Mouse (Mus musculus): ENCODE measurements at regions not wholly inside any gene's neighbourhood (a gene's known extent, or its start where the extent isn't known, plus 50 kb on each side); places are given as distances from the start of the nearest gene placed in this dataset.
A peak's percentile ranks its signal among the peaks of the same experiment; 100 is the strongest.
"Not testable (repeated sequence)": the region's sequence is repeated elsewhere in the genome, so short reads cannot be mapped to it uniquely, and the experiment has no call there.

DNA sequence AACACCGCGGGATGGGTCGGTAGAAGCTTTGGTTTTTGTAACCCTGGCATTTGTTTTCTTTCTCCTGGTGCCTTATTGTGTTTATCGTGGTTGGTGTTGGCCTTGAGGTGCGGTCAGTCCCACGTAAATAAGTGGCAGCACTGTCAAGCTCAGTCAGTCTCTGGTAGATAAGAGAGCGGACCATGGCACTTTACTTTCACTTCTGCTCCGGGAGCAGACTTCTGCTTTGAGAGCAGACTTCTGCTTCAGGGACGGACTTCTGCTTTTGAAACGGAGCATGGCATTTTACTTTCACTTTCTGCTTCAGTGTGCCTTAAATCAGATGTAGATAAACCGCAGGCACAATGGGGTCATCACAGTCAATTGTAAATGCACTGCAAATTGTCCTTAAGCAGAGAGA is 54.3 kb upstream of the Ccdc66 start:
- not testable (repeated sequence) for H3K36me3 ChIP-seq (ENCODE audit: control insufficient read depth, insufficient read depth, low read length); H3K27me3 ChIP-seq (ENCODE audit: control insufficient read depth, insufficient read depth, low read length); H3K4me1 ChIP-seq (replicated peaks; ENCODE audit: control insufficient read depth, insufficient read depth, low read length)
- peak overlapping the region; percentile 71 for H3K27ac ChIP-seq (ENCODE audit: control insufficient read depth, insufficient read depth, low read length)
- DNase-seq, result peak; percentile 21
- 31% methylated on average over 11 of the region's 11 CpGs for WGBS
- peak overlapping the region; percentile 42 for H3K4me3 ChIP-seq (ENCODE audit: control insufficient read depth, insufficient read depth, low read length)

GRCm38 (mm10) chr14:27561974-27562373 is 53.7 kb upstream of the Ccdc66 start:
- H3K27me3 ChIP-seq (ENCODE audit: control insufficient read depth, insufficient read depth, low read length); DNase-seq; H3K4me1 ChIP-seq (replicated peaks; ENCODE audit: control insufficient read depth, insufficient read depth, low read length); H3K36me3 ChIP-seq (ENCODE audit: control insufficient read depth, insufficient read depth, low read length): not testable (repeated sequence)
- H3K4me3 ChIP-seq (ENCODE audit: control insufficient read depth, insufficient read depth, low read length), result peak overlapping the region; percentile 42
- H3K27ac ChIP-seq (ENCODE audit: control insufficient read depth, insufficient read depth, low read length), result peak overlapping the region; percentile 71
- WGBS, result 90% methylated on average over 9 of the region's 9 CpGs

GRCm38 (mm10) chr14:27560434-27560833 is 52.2 kb upstream of the Ccdc66 start:
- H3K27ac ChIP-seq (ENCODE audit: control insufficient read depth, insufficient read depth, low read length), result no peak overlapping the region
- H3K27me3 ChIP-seq (ENCODE audit: control insufficient read depth, insufficient read depth, low read length), result no peaks in the 10 kb centered on the region
- no peaks in the 10 kb centered on the region for H3K36me3 ChIP-seq (ENCODE audit: control insufficient read depth, insufficient read depth, low read length)
- TF ChIP-seq POLR2A (IDR thresholded peaks at IDR 0.05; ENCODE audit: control insufficient read depth, extremely low read depth, insufficient read depth, low read length, poor library complexity) (no peak), CTCF (IDR thresholded peaks at IDR 0.05; ENCODE audit: borderline replicate concordance, control insufficient read depth, extremely low read depth, insufficient read depth, low read length, poor library complexity) (peak; percentile 29; the same call in 1 of the 2 replicates)
- no peak overlapping the region for H3K4me3 ChIP-seq (ENCODE audit: control insufficient read depth, insufficient read depth, low read length)
- DNase-seq, result peak; percentile 69
- WGBS, result 71% methylated on average over 4 of the region's 4 CpGs
- H3K4me1 ChIP-seq (replicated peaks; ENCODE audit: control insufficient read depth, insufficient read depth, low read length), result peaks cover 4% of the 10 kb centered on the region

DNA sequence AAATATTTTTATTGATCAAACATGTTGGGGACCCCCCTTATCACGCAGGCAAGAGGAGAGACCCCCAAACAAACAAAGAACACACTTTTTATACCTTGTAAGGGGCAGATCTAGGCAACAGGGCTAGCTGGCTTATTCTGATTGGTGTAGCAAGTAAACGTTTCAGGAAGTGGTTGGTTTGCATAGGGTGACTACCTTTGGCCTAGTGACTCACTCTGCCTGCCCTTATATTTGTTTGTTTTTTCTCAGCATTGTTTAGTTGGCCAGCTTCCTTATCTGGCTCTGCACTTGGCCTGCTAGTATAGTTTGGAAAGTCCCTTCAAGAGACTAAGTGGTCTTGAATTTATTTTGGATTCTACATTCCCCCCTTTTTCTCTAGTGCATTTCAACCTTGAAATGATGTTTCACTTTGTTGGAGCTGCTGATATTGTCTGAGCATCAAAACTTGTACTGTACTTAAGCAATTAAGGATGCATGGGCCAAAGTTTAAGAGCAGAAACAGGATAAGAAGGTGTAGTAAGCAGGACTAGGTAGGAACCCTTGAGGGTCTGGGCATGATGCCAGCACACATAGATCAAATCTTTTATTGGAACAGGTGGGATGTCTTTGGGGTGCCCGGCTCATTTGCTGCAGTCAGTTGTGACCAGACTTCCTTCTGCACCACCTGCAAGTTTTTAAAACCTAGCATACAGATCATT is 50.7 kb upstream of the Ccdc66 start:
- TF ChIP-seq POLR2A (IDR thresholded peaks at IDR 0.05; ENCODE audit: control insufficient read depth, extremely low read depth, insufficient read depth, low read length, poor library complexity) (no peak), CTCF (IDR thresholded peaks at IDR 0.05; ENCODE audit: borderline replicate concordance, control insufficient read depth, extremely low read depth, insufficient read depth, low read length, poor library complexity) (no peak)
- 40% methylated on average over 3 of the region's 3 CpGs for WGBS
- no peaks in the 10 kb centered on the region for H3K27me3 ChIP-seq (ENCODE audit: control insufficient read depth, insufficient read depth, low read length)
- DNase-seq, result no peak
- peaks cover 4% of the 10 kb centered on the region for H3K4me1 ChIP-seq (replicated peaks; ENCODE audit: control insufficient read depth, insufficient read depth, low read length)
- H3K36me3 ChIP-seq (ENCODE audit: control insufficient read depth, insufficient read depth, low read length), result no peaks in the 10 kb centered on the region
- no peak overlapping the region for H3K27ac ChIP-seq (ENCODE audit: control insufficient read depth, insufficient read depth, low read length)
- H3K4me3 ChIP-seq (ENCODE audit: control insufficient read depth, insufficient read depth, low read length), result no peak overlapping the region

All from thymus, adult 2 months (tissue).